Mouse (Mus musculus) mouse embryonic stem cell (cell line): ENCODE measurements around the gene Fanca.
"Not testable (repeated sequence)": the region's sequence is repeated elsewhere in the genome, so short reads cannot be mapped to it uniquely, and the experiment has no call there.

Experiments used
- in situ Hi-C, 2 experiments: fragments of 300-500 bp; cut with MboI; formaldehyde crosslinking; loops; 1 replicate in 1 of 2; 3 replicates in 1 of 2; pipeline ENCODE4 v1.14.3; 2019 to 2020; ENCODE audit warnings: low sequenced_read_pairs in 2 of 2, low pct_unique_long_range_greater_than_20kb in 1 of 2, mixed read lengths in 1 of 2; ENCODE audit not compliant: unreplicated experiment in 1 of 2

The Fanca gene

DNA sequence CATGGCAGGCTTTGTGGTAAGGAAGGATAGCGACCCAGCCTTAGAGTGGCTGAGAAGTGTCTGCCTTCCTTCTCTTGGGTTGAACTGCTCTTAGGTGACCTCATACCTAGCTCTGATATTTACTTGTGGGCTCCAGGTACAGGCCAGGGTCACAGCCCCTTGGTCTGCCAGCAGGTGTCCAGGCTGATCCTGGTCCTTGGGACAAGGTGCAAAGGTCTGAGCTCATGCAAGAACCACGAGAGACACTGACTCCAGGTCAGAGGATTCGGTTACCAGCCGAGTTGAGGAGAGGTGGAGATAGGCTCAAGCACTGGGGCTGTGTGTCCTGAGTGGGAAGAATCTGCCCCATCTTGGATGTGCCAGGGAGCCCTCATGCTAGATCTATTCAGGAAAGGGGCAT is 74.0 kb downstream of the Fanca start:
- in situ Hi-C loops = no loop called here

DNA sequence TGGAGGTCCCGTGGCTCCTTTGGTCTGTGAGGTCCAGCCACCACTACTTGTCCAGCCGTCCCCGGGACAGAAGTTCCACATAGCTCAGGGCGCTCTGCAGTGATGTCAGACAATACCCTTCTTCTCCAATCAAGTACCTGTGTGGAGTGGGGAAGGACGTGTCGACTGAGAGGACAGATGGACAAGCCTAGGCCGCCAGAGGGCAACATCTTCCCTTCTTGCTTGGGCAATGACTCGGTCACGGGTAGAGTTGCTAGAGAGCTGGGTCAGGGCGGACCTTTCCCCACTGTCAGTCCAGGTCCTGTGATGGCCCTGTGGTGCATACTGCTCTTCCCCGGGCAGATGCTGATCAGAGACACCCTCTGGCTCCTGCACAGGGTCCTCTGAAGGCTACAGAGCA is 75.3 kb downstream of the Fanca start:
- in situ Hi-C loops = no loop called here

DNA sequence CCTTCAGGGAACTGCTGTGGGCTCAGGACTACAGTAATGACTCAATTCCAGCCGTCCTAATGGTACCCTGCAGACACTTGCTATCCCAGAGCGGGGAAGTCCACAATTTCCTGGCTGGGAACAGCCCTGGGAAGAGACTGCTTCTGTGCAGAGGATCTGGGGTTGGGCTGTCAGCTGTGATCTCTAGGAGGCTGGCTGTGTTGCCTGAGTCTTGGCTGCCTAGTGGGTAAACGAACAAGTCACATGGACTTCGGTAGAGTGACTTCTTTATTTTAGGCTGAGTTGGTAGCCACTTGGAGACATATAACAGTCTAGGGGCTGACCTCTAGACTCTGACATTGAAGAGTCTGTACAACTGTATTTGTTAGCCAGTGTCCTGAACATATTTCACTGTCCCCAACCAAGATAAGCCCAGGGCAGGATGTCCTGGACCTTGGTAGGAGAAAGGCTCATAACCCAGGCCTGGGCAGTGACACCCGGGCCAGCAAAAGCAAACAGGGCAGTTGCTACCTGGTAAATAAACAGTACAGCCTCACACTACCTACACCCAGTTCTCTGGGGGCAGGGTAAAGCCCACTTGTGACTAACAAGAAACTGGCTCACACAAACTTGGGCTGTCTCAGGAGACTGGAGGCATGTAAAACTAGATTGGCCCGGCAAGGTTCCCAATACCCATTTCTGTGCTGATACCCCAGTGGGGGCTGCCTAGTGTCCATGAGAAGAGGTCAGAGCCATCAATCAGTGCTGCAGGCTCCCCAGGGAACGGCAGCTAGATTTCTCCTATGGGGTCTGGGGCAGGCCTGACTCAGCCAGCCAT is 76.1 kb downstream of the Fanca start:
- in situ Hi-C loops = no loop called here

DNA sequence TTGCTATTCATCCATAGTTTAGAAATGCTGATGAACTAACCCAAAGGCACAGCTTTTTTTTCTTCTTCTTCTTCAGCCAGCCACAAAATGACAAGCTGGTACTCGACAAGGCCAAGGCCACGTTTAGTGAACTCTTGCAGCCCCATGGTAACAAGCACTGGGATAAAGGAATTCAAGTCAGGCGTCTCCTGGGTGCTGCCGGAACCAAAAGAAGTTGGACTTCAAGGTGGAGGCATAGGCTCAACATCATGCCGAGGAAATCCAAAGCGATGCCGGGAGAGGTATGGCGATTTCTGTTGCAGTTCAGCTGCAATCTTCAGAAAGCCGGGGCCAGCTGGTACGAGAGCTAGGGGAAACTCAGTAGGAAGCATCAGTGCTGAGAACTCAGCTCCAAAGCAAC is 79.0 kb downstream of the Fanca start:
- in situ Hi-C loops = no loop called here

DNA sequence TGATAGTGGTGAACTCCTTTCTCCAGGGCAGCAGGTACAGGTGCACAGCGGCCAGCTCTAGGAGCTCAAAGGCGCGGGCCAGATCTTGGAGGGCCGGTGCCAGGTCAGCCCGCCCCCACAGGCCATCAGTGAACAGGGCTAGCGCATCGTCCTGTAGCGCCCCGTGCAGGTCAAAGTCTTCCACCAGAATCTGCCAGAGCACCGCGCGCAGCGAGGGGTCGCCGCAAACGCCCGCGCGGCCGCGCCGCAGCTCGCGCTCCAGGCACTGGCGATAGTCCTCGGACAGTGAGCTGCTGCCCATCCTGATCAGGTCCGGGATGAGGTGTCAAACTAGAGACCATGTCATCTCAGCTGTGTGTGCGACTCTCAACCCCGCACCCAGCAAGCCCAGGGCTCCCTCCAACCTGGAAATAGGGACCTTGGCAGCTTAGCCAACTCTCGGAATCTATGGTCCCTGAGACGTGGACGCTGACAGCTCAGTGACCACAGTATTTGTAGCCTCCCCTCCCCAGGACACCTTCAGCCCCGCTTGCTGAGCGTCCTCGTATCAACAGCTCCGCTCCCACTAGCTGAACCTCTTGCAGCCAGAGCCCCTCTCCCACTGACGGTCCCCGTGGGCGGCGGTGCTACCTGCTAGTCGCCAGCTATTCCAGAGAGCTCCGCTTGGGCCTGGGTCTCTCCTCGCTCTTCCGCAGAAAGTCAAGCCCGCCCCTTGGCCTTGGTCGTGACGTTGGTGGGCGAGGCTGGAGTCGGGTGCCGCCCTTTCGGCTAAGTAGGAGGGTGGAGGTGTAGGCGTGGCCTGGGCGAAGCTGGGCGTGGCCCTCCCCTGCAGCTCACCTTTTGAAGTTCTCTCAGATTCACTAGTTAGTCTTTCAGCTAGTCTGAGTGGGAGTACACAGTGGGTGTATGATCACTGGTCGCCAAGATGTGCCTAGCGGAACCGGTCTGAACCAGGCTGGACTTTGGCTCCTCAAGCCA is 82.6 kb downstream of the Fanca start, which contains the start of gene Spata2l:
Spata2l (minus strand) TSS at position 714 of the 978 bp plus-strand sequence.
- in situ Hi-C loops = no loop called here

DNA sequence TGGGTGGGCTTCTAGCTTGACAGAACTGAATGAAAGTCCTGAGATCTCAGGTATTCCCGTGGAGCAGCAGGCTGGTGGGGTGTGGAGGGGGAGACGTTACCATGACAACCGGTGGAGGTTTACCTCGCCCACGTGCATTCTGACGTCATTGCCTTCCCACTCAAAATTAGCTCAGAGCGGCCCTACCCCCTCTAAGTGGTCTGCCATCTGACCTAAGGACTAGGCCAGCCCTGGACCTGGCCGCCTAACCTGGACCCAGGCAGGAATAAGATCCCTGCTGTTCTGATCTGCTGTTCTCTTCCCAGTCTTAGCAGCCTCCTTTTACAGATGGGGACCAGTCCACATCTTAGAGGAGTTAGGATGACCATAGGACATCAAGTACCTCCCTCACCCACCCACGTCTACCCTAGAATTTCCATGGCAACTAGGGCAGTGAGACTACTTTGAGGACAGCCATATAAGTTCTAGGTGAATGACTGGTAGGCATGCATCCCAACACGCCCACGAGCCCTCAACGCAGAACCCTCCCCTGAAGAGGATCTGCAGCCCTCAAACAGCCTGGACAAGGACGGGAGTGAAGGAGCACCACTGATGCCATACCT is 83.4 kb downstream of the Fanca start:
- in situ Hi-C loops = no loop called here

DNA sequence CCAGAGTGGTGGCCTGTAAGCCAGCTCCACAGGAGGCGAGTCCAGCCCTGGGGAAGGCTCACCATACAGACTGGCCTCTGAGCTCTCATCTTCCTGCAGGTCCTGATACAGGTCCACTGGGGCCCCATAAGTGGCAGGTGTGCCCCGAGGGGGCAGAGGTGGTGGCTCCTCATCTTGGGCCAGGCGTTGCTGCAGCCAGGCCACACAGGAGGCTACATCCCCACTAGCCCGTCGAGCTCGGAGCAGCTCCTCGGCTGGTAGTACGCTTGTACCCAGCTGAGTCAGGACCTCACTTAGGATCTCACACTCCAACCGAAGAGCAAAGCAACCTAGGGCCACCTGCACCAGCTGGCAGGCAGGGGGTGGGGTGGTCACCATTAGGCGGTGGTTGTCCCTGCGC is 84.6 kb downstream of the Fanca start:
- in situ Hi-C loops = no loop called here

DNA sequence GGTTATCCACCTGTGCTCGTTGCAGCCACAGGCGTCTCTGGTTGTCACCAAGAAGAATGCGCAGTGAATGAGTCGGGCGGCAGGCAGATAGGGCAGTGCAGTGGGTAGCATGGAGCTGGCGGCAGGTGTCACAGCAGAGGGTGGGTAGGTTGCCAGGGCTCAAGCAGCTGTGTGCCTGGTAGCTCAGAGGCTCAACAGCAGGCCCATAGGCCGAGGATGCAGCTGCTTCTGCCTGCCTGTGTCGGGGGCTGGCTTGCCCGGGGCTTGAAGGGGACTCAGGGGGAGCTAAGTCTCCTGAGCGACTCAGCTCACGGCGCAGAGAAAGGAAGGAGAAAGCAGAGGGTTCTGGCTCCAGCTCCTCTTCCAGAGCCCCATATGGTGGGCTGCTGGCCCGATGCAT is 85.1 kb downstream of the Fanca start:
- in situ Hi-C loops = no loop called here

DNA sequence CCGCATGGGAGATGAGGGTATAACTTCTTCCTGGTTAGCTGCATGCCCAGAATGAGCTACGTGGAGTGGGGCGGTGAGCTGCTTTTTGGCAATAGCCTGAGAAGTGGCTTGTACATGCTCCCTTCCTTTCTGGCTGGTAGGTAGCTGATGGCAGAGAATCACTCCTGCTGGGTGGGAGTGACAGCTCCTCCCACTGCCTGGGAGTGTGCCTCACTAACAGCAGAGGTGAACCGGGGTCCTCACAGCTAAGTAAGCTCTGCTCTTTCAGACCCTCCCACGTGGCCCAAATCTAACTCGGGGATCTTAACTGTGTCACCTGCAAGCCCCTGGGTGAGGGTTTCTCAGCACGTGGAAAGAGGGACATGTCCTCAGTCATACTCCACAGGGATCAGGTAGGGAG is 85.8 kb downstream of the Fanca start:
- in situ Hi-C loops = no loop called here

DNA sequence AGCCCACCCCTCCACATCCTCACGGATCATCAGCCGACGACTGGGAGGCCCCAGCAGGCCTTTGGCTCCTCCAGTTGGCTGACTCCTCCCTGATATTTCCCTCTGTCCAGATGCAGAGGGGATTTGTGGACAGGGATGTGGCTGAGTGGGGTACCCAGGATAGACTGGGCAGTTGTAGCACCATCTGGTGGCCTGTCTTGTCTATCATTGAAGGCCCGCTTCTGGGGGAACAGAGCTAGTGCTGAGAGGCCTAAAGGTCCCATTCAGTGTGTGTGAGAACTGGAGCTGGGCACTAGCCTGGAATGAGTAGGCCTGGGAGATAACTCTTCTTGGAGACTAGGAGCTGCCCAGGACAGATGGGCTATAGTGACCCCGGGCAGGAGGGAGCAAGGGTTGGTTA is 86.6 kb downstream of the Fanca start:
- in situ Hi-C loops = no loop called here

DNA sequence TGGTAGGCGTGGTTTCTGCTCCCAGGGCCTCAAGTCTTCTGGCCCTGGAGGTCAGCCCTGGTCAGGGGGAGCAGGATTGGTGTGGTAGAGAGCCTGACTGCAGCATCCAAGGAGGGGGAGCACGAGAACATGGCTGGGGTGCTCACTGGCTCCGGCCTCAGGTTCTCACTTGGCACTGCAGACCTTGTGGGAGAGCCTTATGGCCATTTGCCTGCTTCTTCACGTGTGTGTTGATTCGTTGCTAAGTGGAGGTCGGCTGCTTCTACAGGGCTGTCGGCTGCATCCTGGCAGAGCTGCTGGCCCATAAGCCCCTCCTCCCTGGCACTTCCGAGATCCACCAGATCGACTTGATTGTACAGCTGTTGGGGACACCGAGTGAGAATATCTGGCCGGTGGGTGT is 88.0 kb downstream of the Fanca start:
- in situ Hi-C loops = not testable (repeated sequence)

DNA sequence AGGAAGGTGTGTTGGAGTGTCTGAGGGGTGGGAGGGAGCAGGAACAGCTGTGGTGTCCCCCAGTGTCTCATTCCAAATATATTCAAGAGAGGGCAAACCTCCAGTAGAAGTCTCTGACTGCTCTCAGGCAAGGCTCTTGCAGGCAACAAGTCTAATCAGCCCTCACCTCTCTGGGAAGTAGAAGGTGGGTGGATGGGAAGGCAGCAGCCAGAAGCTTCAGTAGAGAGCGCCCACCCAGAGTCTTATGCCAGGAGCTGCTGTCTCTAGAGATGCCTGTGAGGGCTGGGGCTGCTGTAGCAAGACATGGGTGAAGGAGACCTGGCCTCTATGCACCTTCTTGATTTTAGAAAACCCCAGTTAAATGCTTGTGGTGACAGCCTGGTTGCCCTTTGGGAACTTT is 90.0 kb downstream of the Fanca start:
- in situ Hi-C loops = no loop called here

DNA sequence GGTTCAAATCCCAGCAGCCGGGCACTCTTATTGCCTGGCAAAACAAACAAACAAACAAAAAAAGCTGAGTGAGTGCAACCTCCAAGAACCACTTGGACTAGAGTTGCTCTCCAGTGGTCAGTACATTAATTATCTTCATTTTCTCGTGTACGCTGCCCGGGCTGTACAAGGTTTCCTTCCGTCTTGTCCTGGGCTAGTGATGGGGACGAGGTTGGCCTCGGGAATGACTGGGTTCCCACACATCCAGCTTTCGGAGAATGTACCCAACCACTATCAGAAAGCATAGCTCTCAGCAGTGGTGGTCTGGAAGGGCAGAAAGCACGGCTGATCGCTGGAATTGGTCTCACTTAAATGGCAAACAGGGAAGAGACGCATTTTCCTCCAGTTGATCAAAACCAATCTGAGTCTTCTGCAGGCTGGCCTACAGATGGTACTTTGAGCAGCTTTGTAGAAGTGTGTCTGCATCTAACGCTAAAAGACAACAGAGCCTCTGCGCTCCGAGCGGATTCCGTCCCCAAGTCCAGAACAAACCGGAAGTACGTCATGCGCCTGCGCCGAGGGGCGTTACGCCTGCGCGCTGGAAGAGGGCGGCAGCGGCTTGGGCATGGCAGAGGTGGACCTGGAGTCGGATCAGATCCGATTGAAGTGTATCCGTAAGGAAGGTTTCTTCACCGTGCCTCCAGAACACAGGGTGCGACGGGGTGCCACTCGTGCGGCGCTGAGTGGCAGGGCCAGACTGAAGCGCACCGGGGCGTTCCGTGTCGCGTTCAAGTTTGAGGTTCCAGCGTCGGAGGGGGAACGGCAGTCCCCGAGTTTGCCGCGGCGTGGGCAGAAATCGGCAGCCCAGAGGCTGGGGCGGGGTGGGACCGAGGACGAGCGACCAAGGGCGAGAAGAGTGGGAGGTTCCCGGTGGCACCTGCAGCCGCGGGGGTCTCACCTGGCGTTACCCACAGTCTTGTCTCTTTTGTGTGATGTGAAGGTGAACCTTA is 93.8 kb downstream of the Fanca start, which contains the start of gene Cdk10:
Cdk10 (plus strand) TSS at position 565 of the 989 bp plus-strand sequence.
- in situ Hi-C loops = no loop called here

DNA sequence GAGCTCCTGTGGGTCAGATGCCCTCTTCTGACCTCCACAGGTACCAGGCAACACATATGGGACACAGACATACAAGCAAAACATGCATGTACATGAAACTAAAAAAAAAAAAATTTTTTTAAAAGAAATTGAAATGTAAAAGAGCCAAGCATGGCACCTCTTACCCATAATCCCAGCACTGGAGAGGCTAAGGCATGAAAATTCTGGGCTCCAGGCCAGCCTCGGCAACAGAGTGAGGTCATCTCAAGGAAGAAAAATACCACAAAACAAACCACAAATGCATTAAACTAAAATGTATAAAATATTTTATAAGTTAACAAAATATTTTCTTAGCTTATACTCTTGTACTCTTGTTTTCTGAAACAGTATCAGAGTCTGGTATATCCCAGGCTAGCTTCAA is 97.5 kb downstream of the Fanca start:
- in situ Hi-C loops = no loop called here
